Mouse (Mus musculus): ENCODE measurements around the gene Bri3bp.

- TF ChIP-seq CTCF (IDR thresholded peaks at IDR 0.05; ENCODE audit: low read depth) (no peak), EP300 (IDR thresholded peaks at IDR 0.05; ENCODE audit: low read depth) (no peak)
These were observed 22.2 kb upstream of the Bri3bp start for GRCm38 (mm10) chr5:125419124-125419523.
